Mouse (Mus musculus) CD4-positive helper T cell, adult 2 months (primary cell): Measurements from ENCODE around the gene Gm10964.

Experiments used
- DNase-seq: peaks from one replicate; pipeline ENCODE4 v3.0.0-alpha.2; 2012; ENCODE audit warnings: low read depth, missing footprints, low spot score

Gm10964 gene

GRCm38 (mm10) chr3:103739329-103739728 lies at the start of gene Gm10964:
Gene Gm10964 (plus strand): TSS chr3:103739366.
- DNase-seq, result no peak

- peak; percentile 10 for DNase-seq
Measured at GRCm38 (mm10) chr3:103690506-103690905, 48.7 kb upstream of the Gm10964 start.

- DNase-seq, result no peak
Measured at GRCm38 (mm10) chr3:103695556-103695955, 43.6 kb upstream of the Gm10964 start.

- DNase-seq, result no peak
Measured at GRCm38 (mm10) chr3:103696388-103696925, 42.7 kb upstream of the Gm10964 start.

GRCm38 (mm10) chr3:103704661-103705060 lies 34.5 kb upstream of the Gm10964 start:
- DNase-seq, result no peak

- DNase-seq, result no peak
Measured at GRCm38 (mm10) chr3:103705426-103705825, 33.7 kb upstream of the Gm10964 start.

- no peak for DNase-seq
Measured at GRCm38 (mm10) chr3:103709470-103710040, 29.6 kb upstream of the Gm10964 start.

GRCm38 (mm10) chr3:103712196-103712595 lies 27.0 kb upstream of the Gm10964 start:
- DNase-seq, result no peak

GRCm38 (mm10) chr3:103714236-103714875 lies 24.8 kb upstream of the Gm10964 start:
- no peak for DNase-seq

- no peak for DNase-seq
Measured at GRCm38 (mm10) chr3:103714942-103715341, 24.2 kb upstream of the Gm10964 start.

- no peak for DNase-seq
Measured at GRCm38 (mm10) chr3:103715762-103716693, 23.1 kb upstream of the Gm10964 start.

- DNase-seq, result no peak
Measured at GRCm38 (mm10) chr3:103716774-103717760, 22.1 kb upstream of the Gm10964 start.

GRCm38 (mm10) chr3:103718728-103719127 lies 20.4 kb upstream of the Gm10964 start:
- DNase-seq, result no peak

GRCm38 (mm10) chr3:103724137-103724536 lies 15.0 kb upstream of the Gm10964 start:
- DNase-seq, result no peak

- DNase-seq, result no peak
Measured at GRCm38 (mm10) chr3:103726642-103727041, 12.5 kb upstream of the Gm10964 start.

- no peak for DNase-seq
Measured at GRCm38 (mm10) chr3:103727813-103728326, 11.3 kb upstream of the Gm10964 start.

GRCm38 (mm10) chr3:103729850-103730249 lies 9.3 kb upstream of the Gm10964 start:
- DNase-seq, result no peak

- no peak for DNase-seq
Measured at GRCm38 (mm10) chr3:103732116-103732515, 7.0 kb upstream of the Gm10964 start.

GRCm38 (mm10) chr3:103733176-103733575 lies 6.0 kb upstream of the Gm10964 start:
- no peak for DNase-seq

- DNase-seq, result no peak
Measured at GRCm38 (mm10) chr3:103733799-103734695, 5.1 kb upstream of the Gm10964 start.
